ENCODE assay signal across 13 mouse cellular contexts in genomic region chr7:80885666-80886065, GRCm38 (mm10). TPM values are rescaled to one million over a fixed set of nuclear protein-coding genes. Genes with fewer than 3 reads are reported as not detected.
A peak's percentile ranks its signal among the peaks of the same experiment; 100 is the strongest.
DNase-seq lines count a peak whose midpoint lies in the region; ATAC-seq and TF ChIP-seq lines count a peak whose summit lies in the region.
"Had no signal": no experiment of that assay in that cellular context is flagged by ENCODE, and none has a peak within 500 bp of the region (broad histone marks: within the 10 kb centered on the region; RNA-seq: fewer than 3 reads in every experiment).

No protein-coding gene starts in this region.

- H3K4me3 ChIP-seq in layer of hippocampus, adult 2 months: no peak overlapping the region
- no peak overlapping the region for H3K4me3 ChIP-seq in hindbrain, embryonic 13.5 days
- H3K4me3 ChIP-seq in limb, embryonic 10.5 days: no peak overlapping the region
- H3K4me3 ChIP-seq: forebrain, embryonic 10.5 days; hindbrain, embryonic 10.5 days; limb, embryonic 13.5 days; neural tube, embryonic 13.5 days had no signal

- no peak overlapping the region for H3K27ac ChIP-seq in layer of hippocampus, adult 2 months
- H3K27ac ChIP-seq in hindbrain, embryonic 13.5 days: no peak overlapping the region
- no peak overlapping the region for H3K27ac ChIP-seq in limb, embryonic 10.5 days
- H3K27ac ChIP-seq: forebrain, embryonic 10.5 days; hindbrain, embryonic 10.5 days; limb, embryonic 13.5 days; neural tube, embryonic 13.5 days had no signal

- H3K9ac ChIP-seq in hindbrain, embryonic 13.5 days: no peak overlapping the region
- H3K9ac ChIP-seq: limb, embryonic 13.5 days; neural tube, embryonic 13.5 days had no signal

- 21% methylated on average over 1 of the region's 1 CpGs for WGBS in hindbrain, embryonic 13.5 days
- WGBS in limb, embryonic 10.5 days: 11% methylated on average over 1 of the region's 1 CpGs

- no peak overlapping the region for H3K4me2 ChIP-seq in hindbrain, embryonic 13.5 days
- H3K4me2 ChIP-seq: limb, embryonic 13.5 days; neural tube, embryonic 13.5 days had no signal

- H3K4me1 ChIP-seq in hindbrain, embryonic 13.5 days (replicated peaks): peaks cover 17% of the 10 kb centered on the region
- peaks cover 19% of the 10 kb centered on the region for H3K4me1 ChIP-seq in limb, embryonic 10.5 days

- no peak for TF ChIP-seq POLR2A in brain, embryonic 14.5 days (IDR thresholded peaks at IDR 0.05; ENCODE audit: borderline replicate concordance, extremely low read depth, insufficient read depth, insufficient read length, poor library complexity, severe bottlenecking)

- H3K36me3 ChIP-seq in hindbrain, embryonic 13.5 days: peaks cover 8% of the 10 kb centered on the region
- H3K36me3 ChIP-seq in limb, embryonic 10.5 days: peaks cover 20% of the 10 kb centered on the region

- peak; percentile 72 for DNase-seq in CD4-positive, CD25-positive, alpha-beta regulatory T cell, adult 2 months (ENCODE audit: low read depth, low spot score)
- no peak for DNase-seq in layer of hippocampus, adult 2 months (ENCODE audit: low spot score in 2 of 2)
- no peak for DNase-seq in layer of hippocampus, adult 18-20 months (ENCODE audit: low spot score in 2 of 2)
- DNase-seq in A20 (ENCODE audit: low read depth, low spot score): peak; percentile 42
- no peak for DNase-seq in brain, embryonic 14.5 days (ENCODE audit: low read depth)
- DNase-seq in limb, embryonic 10.5 days (ENCODE audit: low spot score): no peak
- DNase-seq: right cerebral cortex, postnatal 4 days had no signal

- TF ChIP-seq CTCF in layer of hippocampus, adult 2 months (conservative IDR thresholded peaks at IDR 0.05): peak; percentile 76
- peak; percentile 26; the same call in 1 of the 2 replicates for TF ChIP-seq CTCF in brain, embryonic 14.5 days (IDR thresholded peaks at IDR 0.05; ENCODE audit: borderline replicate concordance, extremely low read depth, insufficient read depth, insufficient read length)

- H3K9me3 ChIP-seq in hindbrain, embryonic 13.5 days: no peaks in the 10 kb centered on the region
- H3K9me3 ChIP-seq in limb, embryonic 10.5 days (replicated peaks): no peaks in the 10 kb centered on the region
- H3K9me3 ChIP-seq: forebrain, embryonic 10.5 days; hindbrain, embryonic 10.5 days; limb, embryonic 13.5 days; neural tube, embryonic 13.5 days had no signal

- no peaks in the 10 kb centered on the region for H3K27me3 ChIP-seq in hindbrain, embryonic 13.5 days
- H3K27me3 ChIP-seq in limb, embryonic 10.5 days (ENCODE audit: low read depth, poor library complexity, severe bottlenecking): no peaks in the 10 kb centered on the region
- H3K27me3 ChIP-seq: limb, embryonic 13.5 days; neural tube, embryonic 13.5 days had no signal

- no peak for ATAC-seq in CD4-positive, CD25-positive, alpha-beta regulatory T cell, adult 4 months
- ATAC-seq in hindbrain, embryonic 13.5 days (ENCODE audit: low FRiP score): no peak

RNA-seq across cellular contexts. Expression of gene Wdr73, which starts 15.4 kb away (rescaled TPM):
- polyA plus RNA-seq in CD4-positive, CD25-positive, alpha-beta regulatory T cell, adult 4 months (2017; shearing (Covaris generic)): 10 to 100 TPM; 20.6 to 33.8 TPM
- 10 to 100 TPM; 31.2 to 33.3 TPM for total RNA-seq in layer of hippocampus, adult 2 months (2021)
- total RNA-seq in layer of hippocampus, adult 18-20 months (2021): 10 to 100 TPM; 27.2 to 31.5 TPM
- polyA plus RNA-seq in brain, embryonic 14.5 days (2012; rRNA removed): 32.8 and 37.1 TPM in 2 replicates
- polyA plus RNA-seq in hindbrain, embryonic 13.5 days (2015; fragmentation: Nextera tagmentation; extraction: Ambion mirVana): 36.5 and 41.5 TPM in 2 replicates
- polyA plus RNA-seq in limb, embryonic 10.5 days (2016; fragmentation: Nextera tagmentation; extraction: Ambion mirVana): 49.5 and 54.5 TPM in 2 replicates

RNA-seq across cellular contexts. Expression of gene Nmb, which starts 19.2 kb away (rescaled TPM):
- polyA plus RNA-seq in CD4-positive, CD25-positive, alpha-beta regulatory T cell, adult 4 months (2017; shearing (Covaris generic)): 10 to 100 TPM; 79.7 to 81.7 TPM
- total RNA-seq in layer of hippocampus, adult 2 months (2021): 10 to 100 TPM; 10.7 to 13.7 TPM
- 10 to 100 TPM in 1 of 2 experiments, 1 to 10 TPM in 1; 10.0 to 10.6 TPM for total RNA-seq in layer of hippocampus, adult 18-20 months (2021)
- 10.3 and 10.5 TPM in 2 replicates for polyA plus RNA-seq in brain, embryonic 14.5 days (2012; rRNA removed)
- polyA plus RNA-seq in hindbrain, embryonic 13.5 days (2015; fragmentation: Nextera tagmentation; extraction: Ambion mirVana): 7.4 and 8.0 TPM in 2 replicates
- 9.1 and 9.2 TPM in 2 replicates for polyA plus RNA-seq in limb, embryonic 10.5 days (2016; fragmentation: Nextera tagmentation; extraction: Ambion mirVana)

RNA-seq across cellular contexts. Expression of gene Zscan2, which starts 24.9 kb away (rescaled TPM):
- polyA plus RNA-seq in CD4-positive, CD25-positive, alpha-beta regulatory T cell, adult 4 months (2017; shearing (Covaris generic)): 1 to 10 TPM; 3.8 to 4.2 TPM
- 10 to 100 TPM; 15.1 to 17.4 TPM for total RNA-seq in layer of hippocampus, adult 2 months (2021)
- total RNA-seq in layer of hippocampus, adult 18-20 months (2021): 10 to 100 TPM; 14.7 to 16.3 TPM
- polyA plus RNA-seq in brain, embryonic 14.5 days (2012; rRNA removed): 31.2 and 37.1 TPM in 2 replicates
- polyA plus RNA-seq in hindbrain, embryonic 13.5 days (2015; fragmentation: Nextera tagmentation; extraction: Ambion mirVana): 5.3 and 5.8 TPM in 2 replicates
- polyA plus RNA-seq in limb, embryonic 10.5 days (2016; fragmentation: Nextera tagmentation; extraction: Ambion mirVana): 4.0 and 4.3 TPM in 2 replicates

RNA-seq across cellular contexts. Expression of gene Iqgap1, which starts 59.9 kb away (rescaled TPM):
- 100 to 1,000 TPM; 187 to 284 TPM for polyA plus RNA-seq in CD4-positive, CD25-positive, alpha-beta regulatory T cell, adult 4 months (2017; shearing (Covaris generic))
- total RNA-seq in layer of hippocampus, adult 2 months (2021): 10 to 100 TPM; 19.4 to 21.6 TPM
- total RNA-seq in layer of hippocampus, adult 18-20 months (2021): 10 to 100 TPM; 18.1 TPM
- 27.1 and 31.4 TPM in 2 replicates for polyA plus RNA-seq in brain, embryonic 14.5 days (2012; rRNA removed)
- 21.1 and 23.6 TPM in 2 replicates for polyA plus RNA-seq in hindbrain, embryonic 13.5 days (2015; fragmentation: Nextera tagmentation; extraction: Ambion mirVana)
- polyA plus RNA-seq in limb, embryonic 10.5 days (2016; fragmentation: Nextera tagmentation; extraction: Ambion mirVana): 21.8 and 25.4 TPM in 2 replicates

Comparison
In these comparisons a context has a peak if more than half of its experiments do, and no peak if none do; other contexts are left out.
1. DNase-seq: peak in CD4-positive, CD25-positive, alpha-beta regulatory T cell, adult 2 months (single experiment) and A20 (single experiment); none in layer of hippocampus, adult 2 months (0 of 2), layer of hippocampus, adult 18-20 months (0 of 2), brain, embryonic 14.5 days (single experiment) and limb, embryonic 10.5 days (single experiment).